Mouse (Mus musculus): ENCODE measurements at regions not wholly inside any gene's neighbourhood (a gene's known extent, or its start where the extent isn't known, plus 50 kb on each side); places are given as distances from the start of the nearest gene placed in this dataset.

DNA sequence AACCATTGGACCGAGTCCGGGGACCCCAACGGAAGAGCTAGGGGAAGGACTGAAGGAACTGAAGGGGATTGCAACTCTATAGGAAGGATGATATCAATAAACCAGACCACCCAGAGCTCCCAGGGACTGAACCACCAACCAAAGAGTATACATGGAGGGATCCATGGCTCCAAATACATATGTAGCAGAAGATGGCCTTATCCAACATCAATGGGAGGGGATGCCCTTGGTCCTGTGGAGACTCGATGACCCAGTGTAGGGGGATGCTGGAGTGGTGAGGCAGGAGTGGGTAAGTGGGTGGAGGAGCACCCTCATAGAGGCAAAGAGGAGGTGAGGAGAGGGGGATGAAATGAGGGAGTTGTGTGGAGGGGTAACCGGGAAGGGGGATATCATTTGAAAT, 54.5 kb upstream of the Slc38a2 start:
- no peak overlapping the region for H3K27ac ChIP-seq (ENCODE audit: insufficient read depth, low read length)
- H3K27me3 ChIP-seq (ENCODE audit: control insufficient read depth, insufficient read depth, low read length): no peaks in the 10 kb centered on the region
- peaks cover 28% of the 10 kb centered on the region; the same call in 1 of the 2 replicates for H3K4me1 ChIP-seq (ENCODE audit: control insufficient read depth, insufficient read depth, insufficient read length)
- DNase-seq (ENCODE audit: low read depth in 1 of 2, low spot score in 2 of 2): no peak
- H3K36me3 ChIP-seq (ENCODE audit: control insufficient read depth, insufficient read depth, low read length): no peaks in the 10 kb centered on the region
- H3K4me3 ChIP-seq (ENCODE audit: extremely low read depth, insufficient read depth, insufficient read length): no peak overlapping the region
- TF ChIP-seq POLR2A (IDR thresholded peaks at IDR 0.05; ENCODE audit: low read depth, low read length): no peak
- TF ChIP-seq CTCF (IDR thresholded peaks at IDR 0.05; ENCODE audit: extremely low read depth, insufficient read depth, insufficient read length, insufficient replicate concordance): no peak
- 94% methylated on average over 5 of the region's 5 CpGs for WGBS

- H3K36me3 ChIP-seq (ENCODE audit: control insufficient read depth, insufficient read depth, low read length): no peaks in the 10 kb centered on the region
- WGBS: 88% methylated on average over 8 of the region's 8 CpGs
- no peaks in the 10 kb centered on the region for H3K27me3 ChIP-seq (ENCODE audit: control insufficient read depth, insufficient read depth, low read length)
- no peak for TF ChIP-seq POLR2A (IDR thresholded peaks at IDR 0.05; ENCODE audit: low read depth, low read length)
- no peak for TF ChIP-seq CTCF (IDR thresholded peaks at IDR 0.05; ENCODE audit: extremely low read depth, insufficient read depth, insufficient read length, insufficient replicate concordance)
- no peak for DNase-seq (ENCODE audit: low read depth in 1 of 2, low spot score in 2 of 2)
- peaks cover 19% of the 10 kb centered on the region; the same call in 1 of the 2 replicates for H3K4me1 ChIP-seq (ENCODE audit: control insufficient read depth, insufficient read depth, insufficient read length)
- H3K4me3 ChIP-seq (ENCODE audit: extremely low read depth, insufficient read depth, insufficient read length): no peak overlapping the region
- no peak overlapping the region for H3K27ac ChIP-seq (ENCODE audit: insufficient read depth, low read length)
Measured at GRCm38 (mm10) chr15:96752719-96753118, 53.2 kb upstream of the Slc38a2 start.

GRCm38 (mm10) chr15:96752062-96752358, 52.5 kb upstream of the Slc38a2 start:
- Histone ChIP-seq H3K36me3 (ENCODE audit: control insufficient read depth, insufficient read depth, low read length) (no peaks in the 10 kb centered on the region), H3K4me3 (ENCODE audit: extremely low read depth, insufficient read depth, insufficient read length) (no peak overlapping the region), H3K27ac (ENCODE audit: insufficient read depth, low read length) (no peak overlapping the region), H3K4me1 (ENCODE audit: control insufficient read depth, insufficient read depth, insufficient read length) (peaks cover 15% of the 10 kb centered on the region; the same call in 1 of the 2 replicates), H3K27me3 (ENCODE audit: control insufficient read depth, insufficient read depth, low read length) (no peaks in the 10 kb centered on the region)
- TF ChIP-seq CTCF (IDR thresholded peaks at IDR 0.05; ENCODE audit: extremely low read depth, insufficient read depth, insufficient read length, insufficient replicate concordance): no peak
- no peak for TF ChIP-seq POLR2A (IDR thresholded peaks at IDR 0.05; ENCODE audit: low read depth, low read length)
- no peak for DNase-seq (ENCODE audit: low read depth in 1 of 2, low spot score in 2 of 2)
- WGBS: 70% methylated on average over 3 of the region's 3 CpGs

DNA sequence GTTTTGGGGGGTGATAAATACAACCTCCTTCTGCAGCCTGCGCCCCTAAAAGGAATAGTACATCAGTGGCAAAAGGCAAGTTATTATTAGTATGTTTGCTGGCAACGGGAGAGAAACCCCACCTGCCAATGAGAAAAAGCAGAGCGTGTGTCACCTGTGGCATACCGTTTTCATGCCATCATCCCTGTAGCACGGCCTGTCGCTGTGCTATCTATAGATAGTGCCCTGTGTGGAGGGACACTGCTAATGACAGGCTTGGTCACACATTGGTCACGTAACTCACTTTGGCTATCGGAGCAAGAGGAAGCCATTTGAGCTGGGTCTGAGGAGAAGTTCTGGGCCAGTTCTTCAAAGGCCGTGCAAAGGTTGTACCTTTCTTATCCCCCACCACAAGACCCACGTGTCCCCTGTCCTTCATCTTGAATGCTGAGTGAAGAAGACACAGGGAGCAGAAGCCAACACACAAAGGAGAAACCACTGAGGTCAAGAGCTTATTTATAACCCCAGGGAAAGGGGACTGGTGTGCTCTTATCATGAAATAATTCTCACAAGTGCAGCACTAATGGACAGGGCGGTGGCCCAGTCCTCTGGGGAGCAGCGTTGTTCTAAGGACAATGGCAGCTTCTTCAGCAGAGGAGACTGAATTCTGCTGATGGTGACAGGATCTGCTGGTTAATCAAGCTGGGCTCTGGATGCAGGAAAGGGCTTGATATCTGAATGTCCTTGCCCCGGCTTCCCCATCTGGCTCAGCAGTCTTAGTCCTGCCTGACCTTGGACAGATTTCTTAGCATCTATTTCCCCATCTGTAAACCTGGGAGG, 51.9 kb upstream of the Slc38a2 start:
- WGBS: 88% methylated on average over 13 of the region's 13 CpGs
- H3K4me1 ChIP-seq (ENCODE audit: control insufficient read depth, insufficient read depth, insufficient read length): peaks cover 10% of the 10 kb centered on the region; the same call in 1 of the 2 replicates
- H3K4me3 ChIP-seq (ENCODE audit: extremely low read depth, insufficient read depth, insufficient read length): no peak overlapping the region
- H3K27ac ChIP-seq (ENCODE audit: insufficient read depth, low read length): no peak overlapping the region
- no peaks in the 10 kb centered on the region for H3K27me3 ChIP-seq (ENCODE audit: control insufficient read depth, insufficient read depth, low read length)
- DNase-seq (ENCODE audit: low read depth in 1 of 2, low spot score in 2 of 2): no peak
- no peaks in the 10 kb centered on the region for H3K36me3 ChIP-seq (ENCODE audit: control insufficient read depth, insufficient read depth, low read length)
- TF ChIP-seq POLR2A (IDR thresholded peaks at IDR 0.05; ENCODE audit: low read depth, low read length) (no peak), CTCF (IDR thresholded peaks at IDR 0.05; ENCODE audit: extremely low read depth, insufficient read depth, insufficient read length, insufficient replicate concordance) (no peak)

DNA sequence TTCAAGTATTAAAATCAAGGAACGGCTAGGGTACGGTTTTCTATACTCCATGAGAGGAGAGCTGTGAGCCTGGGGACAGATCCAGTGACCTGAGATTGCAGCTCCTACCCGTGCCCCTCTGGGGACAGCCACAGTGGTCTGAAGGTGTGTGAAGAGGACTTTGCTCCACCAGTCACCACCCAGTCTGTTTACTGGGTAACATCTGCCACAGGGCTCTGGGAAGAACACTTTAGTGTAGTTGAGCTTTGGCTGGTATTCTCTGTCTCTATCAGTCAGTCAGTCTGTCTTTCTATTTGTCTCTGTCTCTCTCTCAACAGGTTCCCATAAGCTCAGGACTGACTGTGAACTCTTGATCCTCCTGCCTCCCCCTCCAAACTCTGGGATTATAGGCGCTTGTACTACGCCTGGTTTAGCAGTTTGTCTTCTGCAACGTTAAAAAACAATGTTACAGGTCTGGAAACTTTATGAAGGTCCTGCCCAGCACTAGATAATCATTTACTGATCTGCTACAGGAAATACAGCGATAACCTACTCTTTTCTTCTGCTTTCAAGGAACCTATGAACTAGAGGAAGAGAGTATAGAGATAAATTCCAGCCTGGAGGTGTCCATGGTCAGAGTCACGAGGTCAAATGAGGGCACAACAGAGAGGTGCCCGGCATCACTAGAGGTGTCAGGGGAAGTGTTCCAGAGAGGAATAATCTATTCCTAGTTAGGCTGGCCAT, 50.2 kb upstream of the Slc38a2 start:
- TF ChIP-seq CTCF (IDR thresholded peaks at IDR 0.05; ENCODE audit: extremely low read depth, insufficient read depth, insufficient read length, insufficient replicate concordance) (no peak), POLR2A (IDR thresholded peaks at IDR 0.05; ENCODE audit: low read depth, low read length) (no peak)
- DNase-seq (ENCODE audit: low read depth in 1 of 2, low spot score in 2 of 2): no peak
- no peak overlapping the region for H3K4me3 ChIP-seq (ENCODE audit: extremely low read depth, insufficient read depth, insufficient read length)

More for the DNA sequence above, 50.2 kb upstream of the Slc38a2 start:
- Histone ChIP-seq H3K27me3 (ENCODE audit: control insufficient read depth, insufficient read depth, low read length) (no peaks in the 10 kb centered on the region), H3K27ac (ENCODE audit: insufficient read depth, low read length) (no peak overlapping the region), H3K36me3 (ENCODE audit: control insufficient read depth, insufficient read depth, low read length) (no peaks in the 10 kb centered on the region), H3K4me1 (ENCODE audit: control insufficient read depth, insufficient read depth, insufficient read length) (0 out of 2 replicates have a peak, but pooled peaks cover 4% of the 10 kb centered on the region)
- 84% methylated on average over 9 of the region's 9 CpGs for WGBS
